20 mouse cellular contexts compared by ENCODE assay signal in the genomic region with DNA sequence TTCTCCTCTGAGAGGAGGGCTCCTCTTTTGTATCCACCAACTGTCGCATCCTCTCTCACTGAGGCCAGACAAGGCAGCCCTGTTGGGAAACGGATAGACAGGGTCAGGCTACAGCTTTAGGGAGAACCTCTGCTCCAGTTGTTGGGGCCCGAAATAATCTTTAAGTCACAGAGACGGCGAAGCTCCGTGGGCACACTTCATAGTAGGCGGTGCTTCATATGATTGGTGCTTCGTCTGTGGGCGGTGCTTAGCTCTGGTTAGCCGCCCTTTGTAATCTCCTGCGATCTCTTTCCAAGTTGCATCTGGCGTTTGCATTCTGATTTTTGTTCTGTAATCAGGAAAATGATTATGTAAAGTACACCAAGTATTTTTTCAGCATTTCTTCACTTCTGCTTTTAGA.
DNase-seq lines count a peak whose midpoint lies in the region; ATAC-seq and TF ChIP-seq lines count a peak whose summit lies in the region.
"Had no signal": no experiment of that assay in that cellular context is flagged by ENCODE, and none has a peak within 500 bp of the region (broad histone marks: within the 10 kb centered on the region; RNA-seq: fewer than 3 reads in every experiment).

No protein-coding gene starts in this region.

- H3K9ac ChIP-seq in forebrain, postnatal 0 days, result no peak overlapping the region
- no peak overlapping the region for H3K9ac ChIP-seq in midbrain, embryonic 16.5 days (ENCODE audit: low read depth, low read length)
- H3K9ac ChIP-seq: hindbrain, embryonic 13.5 days; limb, embryonic 15.5 days; neural tube, embryonic 13.5 days had no signal

- no peak overlapping the region for H3K4me3 ChIP-seq in forebrain, postnatal 0 days (ENCODE audit: low read depth, low read length)
- H3K4me3 ChIP-seq in midbrain, embryonic 16.5 days (ENCODE audit: low read depth, low read length), result no peak overlapping the region
- H3K4me3 ChIP-seq: gastrocnemius, adult 2 months; hindbrain, embryonic 13.5 days; limb, embryonic 15.5 days; neural tube, embryonic 13.5 days had no signal

- H3K36me3 ChIP-seq in forebrain, postnatal 0 days (ENCODE audit: insufficient read depth), result no peaks in the 10 kb centered on the region
- no peaks in the 10 kb centered on the region for H3K36me3 ChIP-seq in midbrain, embryonic 16.5 days (ENCODE audit: control insufficient read depth, insufficient read depth, low read length)
- H3K36me3 ChIP-seq: hindbrain, embryonic 13.5 days; limb, embryonic 15.5 days; neural tube, embryonic 13.5 days had no signal

- H3K27me3 ChIP-seq in forebrain, postnatal 0 days (ENCODE audit: insufficient read depth, low read length), result no peaks in the 10 kb centered on the region
- no peaks in the 10 kb centered on the region for H3K27me3 ChIP-seq in midbrain, embryonic 16.5 days (ENCODE audit: control insufficient read depth, insufficient read depth, low read depth, low read length)
- H3K27me3 ChIP-seq: hindbrain, embryonic 13.5 days; neural tube, embryonic 13.5 days had no signal

- WGBS in forebrain, postnatal 0 days, result 80% methylated on average over 12 of the region's 12 CpGs
- WGBS in midbrain, embryonic 16.5 days, result 73% methylated on average over 12 of the region's 12 CpGs

- TF ChIP-seq CTCF in forebrain, postnatal 0 days (IDR thresholded peaks at IDR 0.05; ENCODE audit: low read depth), result no peak

- H3K4me2 ChIP-seq in forebrain, postnatal 0 days (ENCODE audit: low read depth), result no peak overlapping the region
- H3K4me2 ChIP-seq in midbrain, embryonic 16.5 days (ENCODE audit: low read length), result no peak overlapping the region
- H3K4me2 ChIP-seq: hindbrain, embryonic 13.5 days; limb, embryonic 15.5 days; midbrain, embryonic 11.5 days; neural tube, embryonic 13.5 days had no signal

- DNase-seq in retina, postnatal 1 day, result peak; percentile 45
- DNase-seq in retina, embryonic 14.5 days (ENCODE audit: low spot score), result no peak
- DNase-seq in R1 (ENCODE audit: low read depth, low spot score), result peak; percentile 52
- no peak for DNase-seq in forebrain, postnatal 0 days
- DNase-seq: B cell, adult 2 months; cerebellum, postnatal 10 days; embryo, embryonic 11 days; gastrocnemius, adult 2 months; kidney, postnatal 36 days; lung, postnatal 14 days; right cerebral cortex, postnatal 25 days; thymus, adult 18-20 months had no signal

- ATAC-seq in hematopoietic stem cell, adult 5-6 weeks (replicated peaks in 1 of 2; ENCODE audit: insufficient read depth in 1 of 2, low FRiP score in 2 of 2, low TSS enrichment in 1 of 2, low read depth in 1 of 2, poor library complexity in 2 of 2, severe bottlenecking in 2 of 2), result peak; percentile 69 to 71; a peak in 3 of 4 replicates
- ATAC-seq in megakaryocyte progenitor cell, adult 5-6 weeks (replicated peaks; ENCODE audit: poor library complexity), result peak; percentile 95
- no peak for ATAC-seq in forebrain, postnatal 0 days
- no peak for ATAC-seq in midbrain, embryonic 16.5 days
- ATAC-seq: intestine, embryonic 16.5 days had no signal

- H3K27ac ChIP-seq in forebrain, postnatal 0 days (ENCODE audit: low read depth, low read length), result no peak overlapping the region
- no peak overlapping the region for H3K27ac ChIP-seq in midbrain, embryonic 16.5 days (ENCODE audit: low read length)
- H3K27ac ChIP-seq: gastrocnemius, adult 2 months; hindbrain, embryonic 13.5 days; limb, embryonic 15.5 days had no signal

- 0 out of 2 replicates have a peak, but pooled peaks cover 2% of the 10 kb centered on the region for H3K9me3 ChIP-seq in forebrain, postnatal 0 days (ENCODE audit: low read length)
- H3K9me3 ChIP-seq in midbrain, embryonic 16.5 days (replicated peaks; ENCODE audit: control insufficient read depth, low read length, poor library complexity, severe bottlenecking), result no peaks in the 10 kb centered on the region
- H3K9me3 ChIP-seq: hindbrain, embryonic 13.5 days; limb, embryonic 15.5 days; neural tube, embryonic 13.5 days had no signal

- no peaks in the 10 kb centered on the region for H3K4me1 ChIP-seq in forebrain, postnatal 0 days (ENCODE audit: insufficient read depth)
- H3K4me1 ChIP-seq in midbrain, embryonic 16.5 days (ENCODE audit: control insufficient read depth, insufficient read depth, low read length), result 0 out of 2 replicates have a peak, but pooled peaks cover 4% of the 10 kb centered on the region

Comparison
In these comparisons a context has a peak if more than half of its experiments do, and no peak if none do; other contexts are left out.
1. DNase-seq: peak in retina, postnatal 1 day (single experiment) and R1 (single experiment); none in retina, embryonic 14.5 days (single experiment) and forebrain, postnatal 0 days (single experiment).
2. ATAC-seq: peak in hematopoietic stem cell, adult 5-6 weeks (2 of 2) and megakaryocyte progenitor cell, adult 5-6 weeks (single experiment); none in forebrain, postnatal 0 days (single experiment) and midbrain, embryonic 16.5 days (single experiment).